Mouse (Mus musculus) stomach, embryonic 14.5 days (tissue): Measurements from ENCODE around the gene Nthl1. TPM values are rescaled to one million over a fixed set of nuclear protein-coding genes. Genes with fewer than 3 reads are reported as not detected.
A peak's percentile ranks its signal among the peaks of the same experiment; 100 is the strongest.

ENCODE experiments used
- ATAC-seq: fragments of 200-750 bp; cut with Nextera tagmentation; 2 replicates; pipeline ENCODE4 v1.8.0; 2017; ENCODE audit warnings: low read depth, moderate TSS enrichment; ENCODE audit not compliant: insufficient number of reproducible peaks, insufficient read depth, low FRiP score
- H3K27ac ChIP-seq: fragments of 300-500 bp; sonication (generic); 2 replicates; pipeline ENCODE4 v1.5.1; 2014; ENCODE audit warnings: mild to moderate bottlenecking, low read length, moderate library complexity, mixed read lengths
- H3K27me3 ChIP-seq: fragments of 300-500 bp; sonication (generic); 2 replicates; pipeline ENCODE4 v1.6.1; 2014; ENCODE audit warnings: low read length, control low read depth, mixed read lengths; ENCODE audit not compliant: control insufficient read depth, insufficient read depth
- H3K36me3 ChIP-seq: fragments of 300-500 bp; sonication (generic); 2 replicates; pipeline ENCODE4 v1.6.1; 2014; ENCODE audit warnings: mild to moderate bottlenecking, control low read depth, low read length, moderate library complexity, mixed read lengths; ENCODE audit not compliant: control insufficient read depth, insufficient read depth
- H3K4me1 ChIP-seq: fragments of 300-500 bp; sonication (generic); 2 replicates; pipeline ENCODE4 v1.6.1; 2014; ENCODE audit warnings: low read length, control low read depth, mixed read lengths; ENCODE audit not compliant: control insufficient read depth, insufficient read depth
- H3K4me2 ChIP-seq: fragments of 300-500 bp; sonication (generic); replicated peaks from 2 replicates; pipeline ENCODE4 v1.6.1; 2014; ENCODE audit warnings: low read depth, low read length, control low read depth
- H3K4me3 ChIP-seq: fragments of 300-500 bp; sonication (generic); 2 replicates; pipeline ENCODE4 v1.5.1; 2014; ENCODE audit warnings: low read depth, low read length, control low read depth
- H3K9ac ChIP-seq: fragments of 300-500 bp; sonication (generic); replicated peaks from 2 replicates; pipeline ENCODE4 v1.6.1; 2014; ENCODE audit warnings: low read depth, mild to moderate bottlenecking, control low read depth, low read length, moderate library complexity, mixed read lengths
- H3K9me3 ChIP-seq: fragments of 300-500 bp; sonication (generic); 2 replicates; pipeline ENCODE4 v1.6.1; 2016; ENCODE audit warnings: low read depth, low read length, control low read depth; ENCODE audit not compliant: control insufficient read depth
- WGBS: fragments of 180-500 bp; shearing (Covaris S2); extraction: QIAGEN DNeasy Blood & Tissue Kit; methylation state at CpG from one replicate; pipeline ENCODE4 v1.1.7; 2014; 5-methylcytosine and 5-hydroxymethylcytosine counted together
- polyA plus RNA-seq: library from polyadenylated mRNA; unstranded; fragments of >200 nt; fragmentation: Nextera tagmentation; extraction: Ambion mirVana; gene quantifications from 2 replicates; pipeline ENCODE4 v1.2.1, GENCODE M21; 2014

The Nthl1 gene
- 18.1 and 19.6 TPM in 2 replicates for polyA plus RNA-seq

DNA sequence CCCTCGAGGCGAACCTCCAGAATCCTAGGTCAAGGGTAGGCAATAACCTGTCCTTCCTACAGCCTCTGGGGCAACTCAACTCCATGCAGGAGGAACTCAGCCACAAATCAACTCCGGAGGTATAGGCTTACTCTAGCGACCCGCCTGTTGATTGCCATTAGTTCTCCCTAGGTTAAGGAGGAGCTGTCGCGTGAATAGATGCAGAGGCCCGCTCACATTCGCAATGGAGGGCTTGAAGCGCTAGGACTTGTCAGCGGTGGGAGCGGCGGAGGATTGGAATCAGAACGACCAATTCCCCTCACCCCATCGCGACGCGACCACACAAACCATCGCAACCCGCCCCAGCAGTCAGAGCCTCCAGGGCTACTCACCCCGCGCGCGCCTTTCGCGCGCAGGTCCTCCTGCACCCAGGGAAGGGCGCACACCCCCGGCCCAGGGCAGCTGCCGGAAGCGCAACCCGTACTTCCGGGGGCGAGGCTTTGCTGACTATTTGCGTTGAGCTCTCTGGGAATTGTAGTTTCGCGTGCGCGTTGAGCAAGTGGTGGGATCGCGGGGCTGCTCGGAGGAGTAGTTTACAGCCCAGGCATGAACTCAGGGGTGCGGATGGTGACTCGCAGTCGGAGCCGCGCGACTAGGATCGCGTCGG lies at the start of gene Nthl1, which contains the start of gene Tsc2:
Gene Nthl1 (plus strand): TSS at position 514 of the 646 bp plus-strand sequence.
Gene Tsc2 (minus strand): TSS at position 464 of the 646 bp plus-strand sequence.
- WGBS: 1% methylated on average over 51 of the region's 51 CpGs
- peaks cover 19% of the 10 kb centered on the region for H3K36me3 ChIP-seq

GRCm38 (mm10) chr17:24583599-24584460 lies 48.6 kb upstream of the Nthl1 start:
- no peak overlapping the region for H3K4me3 ChIP-seq
- H3K9ac ChIP-seq: no peak overlapping the region
- no peak overlapping the region for H3K4me2 ChIP-seq
- no peaks in the 10 kb centered on the region for H3K9me3 ChIP-seq
- WGBS: 63% methylated on average over 5 of the region's 5 CpGs
- H3K36me3 ChIP-seq: peaks cover 76% of the 10 kb centered on the region
- ATAC-seq: no peak
- no peak overlapping the region for H3K27ac ChIP-seq
- H3K4me1 ChIP-seq: no peaks in the 10 kb centered on the region
- no peaks in the 10 kb centered on the region for H3K27me3 ChIP-seq

More for the DNA sequence above, at the start of gene Nthl1, which contains the start of gene Tsc2:
- Histone ChIP-seq H3K27ac (peak within 1 kb of the TSS; percentile 92), H3K9ac (peak within 1 kb of the TSS; percentile 67), H3K4me3 (peak within 1 kb of the TSS; percentile 67), H3K4me1 (peaks cover 9% of the 10 kb centered on the region; the same call in 1 of the 2 replicates), H3K27me3 (no peaks in the 10 kb centered on the region), H3K4me2 (peak within 1 kb of the TSS; percentile 73), H3K9me3 (no peaks in the 10 kb centered on the region)
- peak; percentile 80; the same call in 1 of the 2 replicates for ATAC-seq

GRCm38 (mm10) chr17:24584520-24584919 lies 48.0 kb upstream of the Nthl1 start:
- Histone ChIP-seq H3K27ac (no peak overlapping the region), H3K4me3 (no peak overlapping the region), H3K4me1 (no peaks in the 10 kb centered on the region), H3K9me3 (no peaks in the 10 kb centered on the region), H3K36me3 (peaks cover 73% of the 10 kb centered on the region), H3K27me3 (no peaks in the 10 kb centered on the region), H3K4me2 (no peak overlapping the region), H3K9ac (no peak overlapping the region)
- no peak for ATAC-seq
- WGBS: 59% methylated on average over 3 of the region's 3 CpGs

DNA sequence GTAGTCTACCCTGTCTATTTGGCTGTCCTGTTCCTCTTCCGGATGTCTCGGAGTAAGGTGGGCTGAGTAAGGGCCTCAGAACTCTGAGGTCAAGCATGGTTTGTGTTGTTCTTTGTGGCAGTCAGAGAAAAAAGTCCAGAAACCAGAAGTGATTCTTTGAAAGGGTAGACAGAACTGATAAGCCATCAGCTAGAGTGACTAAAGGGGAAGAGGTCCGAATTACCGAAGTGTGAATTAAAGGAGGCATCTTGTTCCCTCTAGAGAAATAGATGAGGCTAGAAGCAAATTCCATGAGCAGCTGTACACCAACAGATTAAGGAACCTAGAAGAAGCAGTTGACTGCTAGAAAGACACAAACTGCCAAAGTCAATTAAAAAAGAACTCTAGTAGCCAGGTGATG lies 45.9 kb upstream of the Nthl1 start:
- no peaks in the 10 kb centered on the region for H3K27me3 ChIP-seq
- no peak overlapping the region for H3K4me2 ChIP-seq
- H3K4me3 ChIP-seq: no peak overlapping the region
- WGBS: 89% methylated on average over 4 of the region's 4 CpGs
- no peak overlapping the region for H3K27ac ChIP-seq
- ATAC-seq: no peak
- no peaks in the 10 kb centered on the region for H3K4me1 ChIP-seq
- no peak overlapping the region for H3K9ac ChIP-seq
- peaks cover 69% of the 10 kb centered on the region for H3K36me3 ChIP-seq
- no peaks in the 10 kb centered on the region for H3K9me3 ChIP-seq

DNA sequence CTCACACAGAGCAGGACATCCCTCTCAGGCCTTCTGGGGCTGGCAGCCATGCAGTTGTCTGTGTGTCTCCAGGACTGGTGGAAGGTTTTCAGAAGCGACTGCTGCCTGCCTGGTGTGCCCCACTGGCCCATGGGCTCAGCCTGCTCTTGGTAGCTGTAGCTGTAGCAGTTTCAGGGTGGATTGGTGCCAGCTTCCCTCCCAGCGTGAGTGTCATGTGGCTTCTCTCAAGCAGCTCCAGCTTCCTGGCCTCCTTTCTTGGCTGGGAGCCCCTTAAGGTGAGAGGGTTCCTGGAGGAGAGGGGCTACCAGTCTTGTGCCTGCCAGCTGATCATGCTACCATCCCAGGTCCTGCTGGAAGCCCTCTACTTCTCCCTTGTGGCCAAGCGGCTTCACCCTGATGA lies 41.5 kb upstream of the Nthl1 start:
- peaks cover 80% of the 10 kb centered on the region for H3K36me3 ChIP-seq
- 89% methylated on average over 3 of the region's 3 CpGs for WGBS
- no peak overlapping the region for H3K9ac ChIP-seq
- no peak overlapping the region for H3K27ac ChIP-seq
- no peak overlapping the region for H3K4me3 ChIP-seq
- H3K27me3 ChIP-seq: no peaks in the 10 kb centered on the region
- no peak overlapping the region for H3K4me2 ChIP-seq
- no peak for ATAC-seq
- no peaks in the 10 kb centered on the region for H3K4me1 ChIP-seq
- H3K9me3 ChIP-seq: no peaks in the 10 kb centered on the region

GRCm38 (mm10) chr17:24591695-24592094 lies 40.8 kb upstream of the Nthl1 start:
- H3K9me3 ChIP-seq: no peaks in the 10 kb centered on the region
- WGBS: 93% methylated on average over 5 of the region's 5 CpGs
- H3K27me3 ChIP-seq: no peaks in the 10 kb centered on the region
- no peak overlapping the region for H3K9ac ChIP-seq
- H3K36me3 ChIP-seq: peaks cover 82% of the 10 kb centered on the region
- no peak overlapping the region for H3K4me3 ChIP-seq
- no peaks in the 10 kb centered on the region for H3K4me1 ChIP-seq
- no peak overlapping the region for H3K27ac ChIP-seq
- no peak overlapping the region for H3K4me2 ChIP-seq
- no peak for ATAC-seq

- no peak overlapping the region for H3K27ac ChIP-seq
- 86% methylated on average over 5 of the region's 5 CpGs for WGBS
- no peak overlapping the region for H3K4me3 ChIP-seq
- H3K27me3 ChIP-seq: no peaks in the 10 kb centered on the region
- H3K4me1 ChIP-seq: no peaks in the 10 kb centered on the region
- peaks cover 81% of the 10 kb centered on the region for H3K36me3 ChIP-seq
- H3K9me3 ChIP-seq: no peaks in the 10 kb centered on the region
- no peak for ATAC-seq
- H3K9ac ChIP-seq: no peak overlapping the region
- no peak overlapping the region for H3K4me2 ChIP-seq
Observed at GRCm38 (mm10) chr17:24593248-24593647, 39.2 kb upstream of the Nthl1 start.

DNA sequence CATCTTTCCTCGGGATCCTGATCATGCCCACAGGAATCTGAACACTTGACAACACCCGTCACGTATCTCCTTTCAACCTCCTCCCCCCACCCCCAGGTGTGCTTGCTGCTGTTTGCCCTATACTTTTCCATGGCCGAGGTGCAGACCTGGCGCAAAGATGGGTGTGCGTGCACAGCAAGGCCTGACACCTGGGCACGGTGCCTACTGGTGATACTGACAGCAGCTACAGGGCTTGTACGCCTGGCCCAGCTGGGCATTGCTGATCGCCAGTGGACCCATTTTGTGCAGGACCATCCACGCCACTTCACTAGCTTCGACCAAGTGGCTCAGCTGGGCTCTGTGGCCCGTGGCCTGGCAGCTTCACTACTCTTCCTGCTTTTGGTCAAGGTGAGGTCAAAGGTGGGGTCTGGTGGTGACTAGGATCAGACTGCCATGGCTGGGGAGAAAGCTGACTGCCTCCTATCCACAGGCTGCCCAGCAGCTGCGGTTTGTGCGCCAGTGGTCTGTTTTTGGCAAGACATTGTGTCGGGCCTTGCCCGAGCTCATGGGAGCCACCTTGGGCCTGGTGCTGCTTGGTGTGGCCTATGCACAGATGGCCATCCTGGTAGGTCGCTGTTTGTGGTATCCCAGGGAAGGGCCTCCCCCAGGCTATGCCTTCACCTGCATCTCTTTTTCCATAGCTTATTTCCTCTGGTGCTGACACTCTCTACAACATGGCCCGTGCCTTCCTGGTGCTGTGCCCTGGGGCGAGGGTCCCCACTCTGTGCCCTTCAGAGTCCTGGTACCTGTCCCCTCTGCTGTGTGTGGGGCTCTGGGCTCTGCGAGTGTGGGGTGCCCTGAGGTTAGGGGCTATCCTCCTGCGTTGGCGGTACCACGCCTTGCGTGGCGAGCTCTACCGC lies 38.2 kb upstream of the Nthl1 start:
- no peak overlapping the region for H3K4me3 ChIP-seq
- peaks cover 80% of the 10 kb centered on the region for H3K36me3 ChIP-seq
- H3K4me1 ChIP-seq: no peaks in the 10 kb centered on the region
- 92% methylated on average over 26 of the region's 26 CpGs for WGBS
- H3K9ac ChIP-seq: no peak overlapping the region
- ATAC-seq: no peak
- H3K27me3 ChIP-seq: no peaks in the 10 kb centered on the region
- H3K9me3 ChIP-seq: no peaks in the 10 kb centered on the region
- H3K27ac ChIP-seq: no peak overlapping the region
- H3K4me2 ChIP-seq: no peak overlapping the region
